Mouse (Mus musculus): ENCODE results near the gene Zer1.

Zer1 gene

DNA sequence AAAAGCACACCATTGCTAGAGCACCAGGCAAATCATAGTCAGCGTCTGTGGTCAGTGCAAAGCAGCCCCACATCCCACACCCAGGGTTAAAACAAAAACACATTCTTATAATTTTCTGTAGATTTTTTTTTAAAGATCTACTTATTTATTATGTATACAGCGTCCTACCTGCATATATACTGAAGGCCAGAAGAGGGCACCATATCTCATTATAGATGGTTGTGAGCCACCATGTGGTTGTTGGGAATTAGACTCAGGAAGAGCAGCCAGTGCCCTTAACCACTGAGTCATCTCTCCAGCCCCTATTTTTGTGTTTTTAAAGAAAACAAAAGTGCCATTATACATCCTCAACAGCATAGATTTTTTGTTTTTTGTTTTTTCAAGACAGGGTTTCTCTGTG is 4.4 kb upstream of the Zer1 start:
- peak; percentile 25 to 38 for DNase-seq (ENCODE audit: low spot score in 2 of 2)

GRCm38 (mm10) chr2:30123729-30124471 is 485 bp downstream of the Zer1 start:
- peak; percentile 12 to 23 for DNase-seq (ENCODE audit: low spot score in 2 of 2)

GRCm38 (mm10) chr2:30122766-30123165 is 1.6 kb downstream of the Zer1 start:
- DNase-seq (ENCODE audit: low spot score in 2 of 2): no peak

- no peak for DNase-seq (ENCODE audit: low spot score in 2 of 2)
Measured at GRCm38 (mm10) chr2:30120269-30120668, 4.1 kb downstream of the Zer1 start.

GRCm38 (mm10) chr2:30119641-30120051 is 4.7 kb downstream of the Zer1 start:
- DNase-seq (ENCODE audit: low spot score in 2 of 2): no peak

- DNase-seq (ENCODE audit: low spot score in 2 of 2): no peak
Measured at GRCm38 (mm10) chr2:30112564-30112963, 11.8 kb downstream of the Zer1 start.

DNA sequence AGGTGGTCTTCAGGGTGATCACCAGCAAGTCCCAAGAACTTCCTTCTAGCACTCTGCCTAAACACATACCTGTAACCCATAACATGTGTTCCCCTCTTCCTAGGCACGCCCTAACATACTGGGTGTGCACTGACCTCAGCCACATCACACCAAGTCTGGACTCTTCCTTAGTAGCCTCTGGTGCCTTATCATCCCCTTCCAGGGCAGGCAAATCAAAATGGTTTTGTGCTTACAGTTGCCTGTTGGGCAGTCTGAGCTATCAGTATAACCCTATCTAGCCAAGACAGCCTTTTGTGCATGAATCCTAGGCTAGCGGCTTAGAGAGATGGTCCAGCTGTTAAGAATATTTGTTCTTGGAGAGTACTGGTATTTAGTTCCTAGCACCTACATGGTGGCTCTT is 12.9 kb downstream of the Zer1 start:
- no peak for DNase-seq (ENCODE audit: low spot score in 2 of 2)

- no peak for DNase-seq (ENCODE audit: low spot score in 2 of 2)
Measured at GRCm38 (mm10) chr2:30108260-30108659, 16.1 kb downstream of the Zer1 start.

GRCm38 (mm10) chr2:30107646-30108045 is 16.7 kb downstream of the Zer1 start:
- no peak for DNase-seq (ENCODE audit: low spot score in 2 of 2)

GRCm38 (mm10) chr2:30106364-30106763 is 18.0 kb downstream of the Zer1 start:
- no peak for DNase-seq (ENCODE audit: low spot score in 2 of 2)

DNA sequence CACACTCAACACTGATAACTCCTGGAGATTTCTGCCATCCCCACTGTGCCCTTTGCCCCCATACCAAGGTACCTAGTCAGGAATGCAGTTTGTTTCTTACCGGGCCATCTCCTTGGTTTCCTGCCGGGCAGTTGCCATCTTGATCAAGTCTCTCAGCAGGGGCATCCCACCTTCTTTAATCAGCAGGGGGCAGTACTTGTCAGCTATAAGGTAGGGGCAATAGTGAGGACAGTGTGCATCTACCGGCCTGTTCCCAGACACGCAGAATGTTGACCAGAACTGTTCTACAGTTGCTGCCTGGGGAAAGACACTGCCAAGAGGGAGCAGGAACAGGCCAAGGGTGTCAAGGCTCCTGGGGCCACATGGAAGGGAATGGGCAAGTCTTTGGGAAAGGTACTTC is 24.2 kb downstream of the Zer1 start:
- DNase-seq (ENCODE audit: low spot score in 2 of 2): no peak

DNA sequence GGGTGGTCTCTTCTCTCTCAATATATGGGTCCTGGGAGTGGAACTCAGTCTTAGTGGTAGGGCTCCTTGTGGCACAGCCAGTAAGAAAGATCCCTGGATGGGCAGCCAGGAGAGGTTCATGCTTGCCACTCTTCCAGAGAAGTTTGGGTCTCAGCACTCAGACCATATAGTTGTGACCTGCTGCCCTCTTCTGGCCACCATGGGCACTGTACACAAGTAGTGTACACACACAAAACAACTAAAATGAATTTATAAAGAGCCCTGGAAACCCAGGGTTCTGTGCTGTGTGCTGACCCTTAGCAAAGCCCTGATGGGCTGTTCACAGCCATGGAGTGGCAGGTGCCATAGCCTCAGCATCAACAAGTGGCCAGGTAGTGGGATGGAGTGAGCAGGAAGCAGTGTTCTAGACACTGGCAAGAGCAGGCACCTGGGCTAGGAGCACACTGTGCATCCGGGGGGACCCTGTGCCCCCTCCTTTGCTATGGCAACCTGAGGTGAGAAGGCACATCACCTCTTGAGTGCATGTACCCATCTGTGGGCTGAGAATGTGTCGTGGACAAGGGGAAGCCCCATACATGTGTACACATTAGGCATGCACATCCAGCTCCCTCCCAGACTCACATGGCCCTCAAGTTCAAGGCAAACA is 28.4 kb downstream of the Zer1 start:
- DNase-seq (ENCODE audit: low spot score in 2 of 2): peak in 1 of 2 experiments; percentile 39

GRCm38 (mm10) chr2:30094208-30094588 is 30.2 kb downstream of the Zer1 start:
- DNase-seq (ENCODE audit: low spot score in 2 of 2): no peak

DNA sequence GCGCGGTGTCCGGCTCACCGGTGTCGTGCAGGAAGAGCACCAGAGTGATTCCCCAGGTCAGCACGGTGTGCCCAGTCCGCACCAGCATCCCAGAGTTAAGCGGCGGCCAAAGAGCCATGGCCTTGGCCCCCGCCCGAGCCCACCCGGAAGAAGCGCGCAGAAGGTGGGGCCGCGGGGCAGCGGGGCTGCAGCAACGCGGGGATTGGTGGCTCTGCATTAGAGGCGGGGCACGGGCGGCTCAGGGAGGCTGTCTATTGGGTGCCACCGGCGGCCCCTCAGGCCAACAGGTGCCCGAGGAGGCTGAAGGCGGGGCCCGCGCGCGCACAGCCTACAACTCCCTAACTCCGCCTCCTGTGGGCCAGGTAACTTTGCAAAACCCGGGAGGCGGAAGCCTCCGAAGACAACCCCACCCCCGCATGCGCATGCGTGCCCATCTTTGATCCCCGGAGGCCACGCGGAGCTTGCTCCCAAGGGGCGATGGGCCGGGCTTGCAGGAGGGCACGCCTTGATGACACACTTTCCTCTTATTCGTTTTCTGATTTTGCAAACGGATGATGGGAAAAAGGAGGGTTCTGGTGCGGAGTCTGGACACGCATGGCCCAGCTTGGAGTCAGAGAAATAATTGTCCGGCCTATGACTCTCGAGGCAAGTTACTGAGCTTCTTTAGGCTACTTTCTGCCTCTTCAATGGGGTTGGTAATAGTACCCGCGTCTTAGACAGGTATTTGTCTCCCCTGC is 30.7 kb downstream of the Zer1 start, which contains the start of gene Zdhhc12:
Zdhhc12 (minus strand) TSS at position 178 of the 737 bp plus-strand sequence.
- DNase-seq (ENCODE audit: low spot score in 2 of 2): peak; percentile 93 to 95

DNA sequence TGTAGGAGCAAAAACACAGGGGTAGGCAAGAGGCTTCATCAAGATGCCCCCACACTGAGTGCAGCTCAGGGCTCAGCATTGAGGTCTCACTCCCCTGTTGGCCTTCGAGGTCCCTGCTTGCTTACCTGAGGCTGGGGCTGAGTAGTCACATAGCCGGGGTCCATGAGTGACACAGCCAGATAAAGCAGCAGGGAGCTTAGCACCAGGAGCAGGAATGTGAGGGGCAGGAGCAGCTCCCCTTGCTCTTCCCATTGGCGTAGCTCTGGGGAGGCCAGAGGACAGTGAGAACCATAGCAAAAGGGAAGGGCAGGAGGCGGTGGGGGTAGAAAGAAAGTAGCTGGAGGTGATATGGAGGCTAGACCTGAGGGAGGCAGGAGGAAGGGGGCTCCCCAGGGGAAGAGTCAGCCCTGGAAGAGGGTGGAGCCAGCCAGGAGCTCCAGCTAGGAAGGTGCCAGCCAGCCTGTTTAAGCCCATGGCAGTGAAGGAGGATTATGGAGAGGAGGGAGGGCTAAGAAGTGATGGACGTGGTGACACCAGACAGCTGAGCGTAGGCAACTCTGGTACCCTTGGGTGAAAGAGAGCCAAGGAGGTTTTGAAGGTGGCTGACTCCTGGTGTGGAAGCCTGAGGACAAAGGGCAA is 32.0 kb downstream of the Zer1 start:
- no peak for DNase-seq (ENCODE audit: low spot score in 2 of 2)

GRCm38 (mm10) chr2:30091521-30091920 is 32.9 kb downstream of the Zer1 start:
- DNase-seq (ENCODE audit: low spot score in 2 of 2): no peak

- no peak for DNase-seq (ENCODE audit: low spot score in 2 of 2)
Measured at GRCm38 (mm10) chr2:30087310-30087709, 37.1 kb downstream of the Zer1 start.

DNA sequence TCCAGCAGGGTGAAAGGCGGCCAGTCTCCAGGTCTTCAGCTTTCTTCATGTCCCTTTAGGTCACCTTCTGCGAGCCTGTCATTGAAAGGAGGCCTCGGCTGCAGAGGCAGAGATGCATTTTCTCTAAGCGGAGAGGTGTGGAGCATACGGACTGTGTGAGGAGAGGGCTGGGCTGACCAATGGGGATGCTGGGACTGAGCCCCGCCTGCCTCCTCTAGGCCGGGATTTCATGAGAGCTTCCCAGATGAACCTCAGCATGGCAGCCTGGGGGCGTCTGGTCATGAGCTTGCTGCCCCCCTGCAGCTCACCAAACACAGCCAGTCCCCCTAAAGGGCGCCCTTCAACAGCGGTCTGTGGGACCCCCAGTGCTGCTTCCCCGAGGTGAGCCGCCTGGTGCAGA is 39.8 kb downstream of the Zer1 start:
- no peak for DNase-seq (ENCODE audit: low spot score in 2 of 2)

DNA sequence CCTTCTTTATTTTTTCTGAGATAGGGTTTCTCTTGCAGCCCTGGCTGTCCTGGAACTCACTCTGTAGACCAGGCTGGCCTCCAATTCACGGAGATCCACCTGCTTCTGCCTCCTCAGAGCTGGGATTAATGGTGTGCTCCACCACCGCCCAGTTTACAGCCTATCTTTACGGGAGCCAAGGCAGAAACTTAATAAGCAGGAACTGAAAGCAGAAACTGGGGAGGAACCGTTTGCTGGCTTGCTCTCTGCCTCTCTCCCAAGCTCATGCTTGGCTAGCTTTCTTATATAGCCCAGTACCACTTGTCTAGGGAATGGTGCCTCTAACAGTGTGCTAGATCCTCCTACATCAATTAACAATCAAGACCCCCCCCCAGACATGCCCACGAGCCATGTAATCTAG is 40.3 kb downstream of the Zer1 start:
- DNase-seq (ENCODE audit: low spot score in 2 of 2): no peak

GRCm38 (mm10) chr2:30080181-30080800 is 44.1 kb downstream of the Zer1 start:
- DNase-seq (ENCODE audit: low spot score in 2 of 2): no peak

GRCm38 (mm10) chr2:30078760-30079159 is 45.6 kb downstream of the Zer1 start:
- DNase-seq (ENCODE audit: low spot score in 2 of 2): no peak

GRCm38 (mm10) chr2:30078349-30078712 is 46.1 kb downstream of the Zer1 start:
- DNase-seq (ENCODE audit: low spot score in 2 of 2): peak; percentile 75 to 82

Measured in heart, adult 9 months (tissue).